Mouse (Mus musculus): Measurements from ENCODE around the gene Tead1.

The Tead1 gene

DNA sequence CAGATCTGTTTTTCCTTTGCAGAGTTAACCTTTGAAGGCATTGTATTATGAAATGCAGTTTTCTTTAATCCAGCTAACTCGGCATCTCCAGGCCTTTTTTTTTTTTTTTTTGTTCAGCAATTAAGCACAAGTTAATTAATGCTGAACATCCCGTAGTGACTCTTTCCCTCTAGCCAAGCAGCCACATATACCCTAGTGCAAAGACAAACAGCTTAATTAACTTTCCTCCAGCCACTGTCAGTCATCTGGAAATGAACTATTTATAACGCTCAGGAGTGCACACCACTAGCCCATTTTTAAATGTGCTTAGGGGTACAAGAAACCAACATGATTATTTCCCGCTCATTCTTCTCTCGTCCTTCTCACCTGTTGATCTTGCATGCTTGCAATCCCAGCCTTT, 136.9 kb downstream of the Tead1 start:
- DNase-seq (ENCODE audit: low spot score) = no peak

- no peak for DNase-seq (ENCODE audit: low spot score)
Observed at GRCm38 (mm10) chr7:112819833-112820232, 140.7 kb downstream of the Tead1 start.

- no peak for DNase-seq (ENCODE audit: low spot score)
Observed at GRCm38 (mm10) chr7:112822879-112823278, 143.8 kb downstream of the Tead1 start.

DNA sequence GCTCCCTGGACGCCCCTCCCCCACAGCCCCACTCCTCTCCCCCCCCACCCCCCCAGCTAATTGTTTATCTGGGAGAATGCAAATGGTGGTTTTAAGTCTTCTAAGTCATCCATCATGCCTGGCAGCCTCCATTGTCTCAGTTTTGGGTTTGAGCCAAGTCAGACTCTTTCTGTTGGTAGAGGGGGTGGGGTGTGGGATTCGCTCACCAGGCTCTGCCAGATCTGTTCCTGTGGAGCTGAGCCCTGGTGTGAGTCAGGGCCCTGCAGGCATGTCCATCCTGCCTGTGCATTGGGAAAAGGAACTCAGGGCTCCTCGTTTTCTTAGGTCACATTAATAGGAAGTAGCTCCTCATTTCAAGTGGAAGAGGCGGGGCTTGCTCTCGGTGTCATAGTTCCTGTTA, 144.5 kb downstream of the Tead1 start:
- peak; percentile 73 for DNase-seq (ENCODE audit: low spot score)

- DNase-seq (ENCODE audit: low spot score) = no peak
Observed at GRCm38 (mm10) chr7:112825339-112825781, 146.2 kb downstream of the Tead1 start.

GRCm38 (mm10) chr7:112826114-112826911, 147.2 kb downstream of the Tead1 start:
- DNase-seq (ENCODE audit: low spot score) = peak; percentile 52

- DNase-seq (ENCODE audit: low spot score) = no peak
Observed at GRCm38 (mm10) chr7:112828016-112828695, 149.0 kb downstream of the Tead1 start.

DNA sequence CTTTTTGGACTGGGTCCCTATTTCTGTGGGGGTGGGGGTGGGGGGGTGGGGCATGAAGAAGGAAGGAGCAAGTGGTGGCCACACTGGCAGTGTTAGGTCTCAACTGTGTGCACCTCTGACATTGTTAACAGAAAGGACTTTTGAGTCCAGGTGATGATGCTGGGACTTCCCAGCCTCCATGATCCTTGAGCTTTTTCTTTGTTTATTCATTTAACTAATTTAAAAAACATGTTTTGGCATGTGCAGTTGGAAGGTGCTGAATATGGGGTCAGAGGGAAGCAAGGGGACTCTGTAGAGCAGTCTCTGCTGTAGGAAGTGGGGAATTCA, 149.5 kb downstream of the Tead1 start:
- no peak for DNase-seq (ENCODE audit: low spot score)

DNA sequence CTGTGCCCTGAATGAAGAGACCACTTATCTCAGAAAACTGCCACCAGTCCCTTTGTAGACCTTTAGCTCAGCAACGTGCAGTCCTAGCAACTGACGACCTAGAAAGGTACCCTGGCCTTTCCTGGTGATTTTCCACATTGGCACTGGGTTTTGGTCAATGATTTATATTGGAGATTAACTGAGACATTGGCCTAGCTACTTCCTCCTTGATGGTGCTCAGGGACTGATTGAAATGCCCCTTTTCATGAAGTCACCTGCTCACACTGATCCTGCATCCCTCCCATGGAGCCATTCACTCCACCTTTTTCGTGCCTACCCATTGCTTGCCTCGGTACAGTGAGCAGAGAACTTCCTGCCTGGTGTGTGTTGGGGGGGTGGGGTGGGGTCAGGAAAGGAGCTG, 151.8 kb downstream of the Tead1 start:
- no peak for DNase-seq (ENCODE audit: low spot score)

DNA sequence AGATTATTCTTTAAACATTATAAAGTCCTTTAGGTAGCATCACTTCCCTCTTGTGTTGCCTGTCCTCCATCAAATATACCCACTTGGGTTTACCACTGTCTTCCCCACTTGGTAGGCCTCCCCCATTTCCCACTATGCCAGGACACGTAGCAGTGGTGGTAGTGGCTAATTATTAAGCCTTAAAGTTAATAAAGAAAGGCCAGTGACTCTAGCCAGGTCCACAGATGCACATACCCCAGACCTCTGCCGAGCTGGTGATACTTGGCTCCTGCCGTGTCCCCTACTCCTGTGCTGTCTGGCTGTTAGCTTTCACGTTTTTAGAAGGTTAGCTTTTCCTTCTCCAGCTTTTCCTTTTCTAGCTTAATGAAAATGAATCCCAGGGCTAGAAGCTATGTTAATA, 152.3 kb downstream of the Tead1 start:
- no peak for DNase-seq (ENCODE audit: low spot score)

DNA sequence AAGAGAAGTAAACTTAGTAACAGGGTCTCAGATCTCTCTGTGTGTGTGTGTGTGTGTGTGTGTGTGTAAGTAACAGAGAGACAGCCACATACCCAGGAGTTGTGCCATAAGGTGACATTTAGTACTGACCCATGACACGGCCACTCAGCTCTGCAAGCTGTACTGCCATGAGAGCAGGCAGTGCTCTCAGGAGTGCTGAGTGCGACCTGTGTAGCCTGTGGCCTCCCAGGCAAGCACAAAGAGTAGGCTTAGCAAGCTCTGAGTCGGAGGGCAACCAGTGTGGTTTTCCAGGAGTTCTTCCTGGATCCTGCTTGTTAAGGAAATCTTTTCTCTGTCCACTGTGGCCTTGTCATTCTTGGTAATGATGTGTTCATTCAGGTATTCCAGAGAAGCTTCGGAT, 154.0 kb downstream of the Tead1 start:
- no peak for DNase-seq (ENCODE audit: low spot score)

- DNase-seq (ENCODE audit: low spot score) = no peak
Observed at GRCm38 (mm10) chr7:112836076-112836475, 157.0 kb downstream of the Tead1 start.

DNA sequence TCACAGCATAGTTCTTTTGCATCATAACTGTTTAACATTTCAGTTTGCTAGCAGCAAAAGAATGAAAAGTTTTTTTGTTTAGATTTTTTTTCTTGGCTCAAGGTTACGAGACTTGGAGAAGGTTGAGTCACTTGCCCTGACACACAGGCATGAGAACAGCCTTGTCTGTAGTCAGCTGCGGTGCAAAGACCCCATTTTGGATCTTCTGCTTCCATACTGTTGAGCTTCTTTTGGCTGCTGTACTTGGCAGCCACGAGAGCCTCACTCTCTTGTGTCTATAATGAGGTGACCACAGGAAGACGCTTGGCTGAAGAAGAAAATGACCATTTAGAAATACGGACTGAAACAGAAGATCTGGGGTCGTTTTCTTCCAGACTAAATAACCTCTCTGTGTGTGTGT, 159.0 kb downstream of the Tead1 start:
- DNase-seq (ENCODE audit: low spot score) = no peak

GRCm38 (mm10) chr7:112840351-112840750, 161.2 kb downstream of the Tead1 start:
- DNase-seq (ENCODE audit: low spot score) = no peak

DNA sequence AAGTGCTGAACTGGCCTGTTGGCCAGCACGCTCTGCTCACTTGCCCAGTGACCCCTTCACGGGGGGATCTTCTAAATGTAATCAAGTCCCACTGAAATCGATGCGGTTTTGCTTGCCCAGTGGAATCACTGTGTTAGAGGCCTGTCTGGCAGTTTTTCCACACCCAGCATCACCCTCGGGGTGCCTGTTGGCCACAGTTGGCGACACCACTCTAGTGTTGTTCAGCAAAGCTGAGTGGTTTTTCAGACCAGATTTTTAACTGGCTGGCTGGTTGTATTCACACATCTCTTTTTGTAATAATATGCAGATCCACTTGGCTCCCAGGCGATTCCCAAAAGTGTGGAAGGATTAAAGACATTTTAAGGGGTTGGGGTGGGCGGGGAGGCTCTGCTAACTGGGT, 161.8 kb downstream of the Tead1 start:
- DNase-seq (ENCODE audit: low spot score) = no peak

GRCm38 (mm10) chr7:112841484-112841883, 162.4 kb downstream of the Tead1 start:
- DNase-seq (ENCODE audit: low spot score) = no peak

- no peak for DNase-seq (ENCODE audit: low spot score)
Observed at GRCm38 (mm10) chr7:112841886-112842285, 162.8 kb downstream of the Tead1 start.

DNA sequence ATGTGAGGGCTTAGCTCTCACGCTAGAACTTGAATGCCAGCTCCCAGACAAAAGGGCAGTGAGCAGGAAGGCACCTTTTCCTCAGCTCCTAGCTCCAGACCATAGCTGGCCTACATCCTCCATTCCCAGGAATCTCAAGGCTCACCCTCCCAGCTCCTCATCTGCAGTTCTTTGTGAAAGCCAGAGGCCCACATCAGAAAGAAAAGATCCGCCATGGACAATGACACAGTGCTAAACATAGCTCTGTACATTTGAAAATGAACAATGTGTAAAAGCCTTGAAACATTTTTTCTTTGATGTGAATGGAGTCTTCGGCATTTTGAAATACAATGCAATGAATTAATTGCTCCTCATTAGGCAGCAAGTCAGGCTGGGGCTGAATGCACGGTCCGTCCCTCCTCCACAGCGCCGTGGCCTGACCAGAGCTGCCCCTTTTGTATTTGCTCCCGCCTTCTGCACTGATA, 172.2 kb downstream of the Tead1 start:
- DNase-seq (ENCODE audit: low spot score) = no peak

GRCm38 (mm10) chr7:112852149-112852839, 173.2 kb downstream of the Tead1 start:
- peak; percentile 39 for DNase-seq (ENCODE audit: low spot score)

GRCm38 (mm10) chr7:112853857-112854256, 174.7 kb downstream of the Tead1 start:
- DNase-seq (ENCODE audit: low spot score) = no peak

DNA sequence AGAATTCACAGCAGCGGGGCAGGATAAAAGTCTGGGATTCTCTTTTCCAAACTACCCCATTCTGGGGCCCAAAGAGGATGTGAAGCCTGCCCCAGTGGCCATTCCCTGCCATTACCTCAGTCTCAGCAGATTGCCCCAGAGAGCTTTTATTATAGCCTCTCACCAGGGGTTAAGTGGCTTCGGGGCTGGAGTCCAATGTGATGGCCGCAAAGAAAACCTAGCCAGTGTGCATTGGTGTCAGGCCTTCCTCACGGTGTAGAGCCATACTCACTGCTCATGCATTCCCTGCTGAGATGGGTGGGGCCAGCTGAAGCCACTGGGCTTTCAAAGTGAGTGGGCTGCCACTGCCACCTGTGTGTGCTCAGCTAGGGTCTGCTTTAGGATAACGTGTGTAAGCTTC, 175.4 kb downstream of the Tead1 start:
- no peak for DNase-seq (ENCODE audit: low spot score)

GRCm38 (mm10) chr7:112855419-112855818, 176.3 kb downstream of the Tead1 start:
- DNase-seq (ENCODE audit: low spot score) = no peak

DNA sequence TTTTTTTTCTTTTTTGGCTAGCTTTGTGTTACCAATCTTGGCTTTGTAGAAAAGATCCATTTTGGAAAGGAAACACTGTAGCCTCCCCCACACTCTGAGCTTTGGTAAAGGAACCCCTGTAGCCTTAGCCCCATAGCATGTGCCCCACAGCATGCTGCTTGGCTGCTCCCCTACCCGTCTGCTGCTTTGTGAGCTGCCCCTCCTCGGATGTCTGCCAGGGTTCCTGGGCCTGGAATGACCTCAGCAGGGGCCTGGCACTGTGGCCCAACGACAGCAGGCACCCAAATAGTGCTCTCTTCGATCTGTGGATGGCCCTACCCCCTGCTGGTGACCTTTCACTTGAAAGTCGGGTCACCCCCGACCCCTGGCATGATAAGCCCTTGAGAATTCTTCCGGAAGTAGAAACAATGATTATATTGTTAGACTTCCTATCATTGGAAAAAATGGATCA, 177.0 kb downstream of the Tead1 start:
- DNase-seq (ENCODE audit: low spot score) = no peak

Data from urinary bladder, postnatal 14 days (tissue).